Mouse (Mus musculus) thymus, adult 18-20 months (tissue): ENCODE measurements around the gene Luzp4.
"Not testable (repeated sequence)": the region's sequence is repeated elsewhere in the genome, so short reads cannot be mapped to it uniquely, and the experiment has no call there.

Experiments used
- DNase-seq, 2 experiments: peaks; one replicate each; pipeline ENCODE4 v3.0.0; 2022; ENCODE audit warnings: mixed read lengths in 2 of 2

The Luzp4 gene

DNA sequence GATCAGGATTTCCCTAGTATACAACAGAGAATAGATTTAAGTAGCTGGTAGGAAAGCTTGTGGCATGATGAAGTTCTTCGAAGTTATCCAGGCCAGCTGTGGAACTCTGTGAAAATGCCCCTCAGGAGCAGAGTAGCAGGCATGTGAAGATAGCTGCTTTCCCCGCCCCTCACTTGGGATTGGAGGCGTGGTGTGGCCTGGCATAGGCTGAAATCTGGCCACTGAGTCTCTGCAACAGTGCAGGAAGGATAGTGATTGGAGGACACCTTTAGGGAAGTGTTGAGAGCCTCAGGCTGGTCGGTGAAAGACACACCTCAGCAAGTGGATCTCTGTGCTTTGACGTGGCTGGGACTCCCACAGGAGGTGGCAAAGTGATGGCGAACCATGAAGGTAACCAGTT lies at the start of gene Luzp4:
TSS of gene Luzp4 (plus strand) at position 301 of the 400 bp plus-strand sequence.
- not testable (repeated sequence) for DNase-seq

DNA sequence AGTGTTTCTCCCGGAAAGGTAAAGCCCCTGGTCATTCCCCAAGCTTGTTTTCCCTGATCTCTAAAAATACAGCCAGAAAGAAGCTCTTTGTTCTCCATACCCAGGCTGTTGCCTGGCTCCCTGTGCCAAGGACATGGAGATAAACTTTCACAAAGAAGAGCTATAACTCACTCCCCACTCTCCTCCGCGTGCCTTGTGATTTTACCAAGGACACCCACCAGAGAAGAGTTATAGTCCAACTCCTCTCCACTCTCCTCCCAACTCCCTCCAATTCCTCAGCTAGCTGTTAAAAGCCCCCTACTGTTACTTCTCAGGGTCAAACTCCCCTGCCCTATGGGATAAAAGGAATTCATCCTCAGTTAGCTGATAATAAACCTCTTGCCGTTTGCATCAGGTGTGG lies 15.6 kb upstream of the Luzp4 start:
- DNase-seq, result not testable (repeated sequence)
